Mouse (Mus musculus): ENCODE measurements at regions not wholly inside any gene's neighbourhood (a gene's known extent, or its start where the extent isn't known, plus 50 kb on each side); places are given as distances from the start of the nearest gene placed in this dataset.

DNA sequence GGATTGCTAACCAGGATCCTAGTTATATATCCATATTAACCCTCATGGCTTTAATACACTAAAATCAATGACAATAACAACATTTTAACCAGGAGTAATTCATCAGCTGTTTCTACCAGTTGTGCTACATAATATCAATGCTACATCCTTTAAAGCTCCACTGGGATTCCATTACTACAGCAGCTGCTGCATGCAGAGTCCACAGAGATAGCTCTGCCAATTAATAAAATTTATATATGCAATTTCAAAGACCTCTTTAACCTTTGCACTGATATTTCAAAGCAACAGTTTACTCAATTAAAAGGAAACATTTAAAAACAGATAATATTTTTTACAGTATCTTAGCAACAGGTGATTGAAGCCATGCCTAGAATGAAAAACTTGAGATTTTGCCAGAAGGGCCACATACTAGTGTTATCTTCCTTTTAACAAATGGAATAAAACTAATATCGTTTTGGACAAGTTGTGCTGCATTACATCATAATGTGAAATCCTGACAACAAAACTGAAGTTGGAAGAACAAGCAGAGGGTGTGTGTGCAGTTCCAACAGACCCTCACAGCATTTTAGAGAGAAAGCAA is 256.8 kb upstream of the Nt5c1b start:
- no peak for DNase-seq (ENCODE audit: low spot score)

DNA sequence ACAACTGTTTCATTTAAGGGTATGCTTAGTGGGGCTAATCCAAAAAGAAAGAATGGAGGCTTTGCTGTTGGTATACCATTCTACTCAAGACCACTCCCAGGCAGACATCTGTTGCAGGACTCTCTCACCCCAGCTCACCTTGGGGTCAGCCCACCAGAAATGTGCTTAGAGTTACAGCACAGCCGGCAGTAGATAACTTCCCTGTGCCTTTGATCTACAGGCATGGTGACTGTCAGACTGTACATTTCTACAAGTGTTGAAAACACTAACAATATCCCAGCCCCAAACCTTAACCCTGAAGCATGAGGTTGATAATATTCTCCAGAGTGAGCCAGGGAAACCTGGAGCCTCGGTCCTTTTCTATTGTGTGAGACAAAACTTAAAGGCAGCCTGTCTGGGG is 247.7 kb upstream of the Nt5c1b start:
- DNase-seq (ENCODE audit: low spot score) = no peak

DNA sequence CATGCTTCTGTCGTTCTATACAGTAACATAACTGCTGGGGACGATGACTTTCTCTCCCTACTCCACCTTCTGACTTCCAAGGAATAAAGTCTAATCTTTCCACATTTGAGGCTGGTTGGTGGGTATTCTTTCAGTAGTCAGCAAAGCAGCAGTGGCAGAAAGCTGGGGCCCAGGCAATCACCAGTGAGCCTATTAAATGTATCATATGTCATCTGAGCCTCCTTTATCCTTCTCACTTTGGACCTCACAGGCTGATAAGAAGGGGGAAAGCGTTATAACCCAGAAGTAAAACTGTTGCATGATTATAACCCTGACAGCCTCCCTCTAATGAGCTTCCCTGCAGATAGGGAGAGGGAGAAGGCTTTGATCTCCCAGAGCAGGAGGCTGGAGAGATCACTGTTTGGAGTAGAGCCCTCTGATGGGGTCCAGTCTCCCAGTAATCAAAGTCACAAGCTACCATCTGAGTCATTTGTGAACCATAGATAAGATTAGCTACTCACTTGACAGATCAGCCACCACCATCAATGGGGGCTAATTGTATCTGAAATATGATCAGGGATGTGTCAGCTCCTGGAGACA is 241.7 kb upstream of the Nt5c1b start:
- no peak for DNase-seq (ENCODE audit: low spot score)

DNA sequence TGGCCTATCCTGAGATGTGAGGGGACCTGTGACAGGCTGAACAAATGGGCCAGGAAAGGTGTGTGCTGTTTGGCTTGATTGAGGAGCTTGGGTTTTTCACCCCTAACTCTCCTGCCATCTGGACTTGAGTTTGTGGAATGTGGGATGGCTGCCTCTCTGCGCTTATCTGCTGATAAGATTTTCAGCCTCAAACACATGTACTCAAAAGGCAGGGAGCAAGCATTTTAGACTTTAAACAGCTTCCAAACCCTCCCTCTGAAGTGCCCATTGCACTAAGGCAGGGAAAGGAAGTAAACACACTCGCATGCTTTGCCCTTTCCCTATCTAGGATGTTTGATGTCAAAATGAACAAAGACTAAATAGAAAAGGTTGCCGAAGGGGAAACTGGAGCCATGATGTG is 235.6 kb upstream of the Nt5c1b start:
- no peak for DNase-seq (ENCODE audit: low spot score)

DNA sequence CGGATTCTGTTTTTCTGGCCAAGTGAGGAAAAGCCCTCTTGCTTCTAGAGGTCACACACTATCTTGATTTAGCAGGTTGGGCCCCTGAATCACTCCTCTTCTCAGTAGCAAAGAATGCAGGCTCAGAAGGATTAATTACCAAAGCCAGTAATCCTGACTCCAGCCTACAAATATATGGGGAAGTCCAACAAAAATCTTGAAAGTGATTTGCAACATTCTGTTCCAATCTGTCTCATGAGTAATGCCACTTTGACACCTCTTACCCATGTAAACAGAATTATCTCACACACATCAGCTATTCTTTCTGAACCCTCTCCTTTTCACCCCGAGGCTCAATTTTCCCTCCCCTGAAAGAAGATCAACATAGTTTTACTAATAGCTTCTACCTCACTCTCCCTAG is 233.9 kb upstream of the Nt5c1b start:
- peak; percentile 4 for DNase-seq (ENCODE audit: low spot score)

DNA sequence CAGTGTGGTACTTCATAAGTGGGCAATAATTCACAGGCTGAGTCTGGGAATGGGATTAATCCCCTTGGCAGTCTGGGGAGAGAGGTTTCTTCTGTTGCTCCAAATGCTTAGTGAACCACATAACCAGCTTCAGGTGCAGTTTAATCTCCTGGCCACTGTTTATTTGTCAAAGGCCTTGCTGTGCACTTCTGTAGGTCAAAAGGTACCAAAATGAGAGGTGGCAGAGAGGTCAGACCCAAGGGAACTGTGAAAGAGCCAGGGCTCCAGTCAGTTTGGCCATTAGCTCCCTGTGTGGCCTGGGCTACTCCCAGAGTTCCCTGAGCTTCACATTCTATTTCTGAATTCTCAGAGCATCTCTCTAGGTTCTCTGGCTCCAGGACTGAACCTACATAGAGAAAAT is 229.6 kb upstream of the Nt5c1b start:
- no peak for DNase-seq (ENCODE audit: low spot score)

DNA sequence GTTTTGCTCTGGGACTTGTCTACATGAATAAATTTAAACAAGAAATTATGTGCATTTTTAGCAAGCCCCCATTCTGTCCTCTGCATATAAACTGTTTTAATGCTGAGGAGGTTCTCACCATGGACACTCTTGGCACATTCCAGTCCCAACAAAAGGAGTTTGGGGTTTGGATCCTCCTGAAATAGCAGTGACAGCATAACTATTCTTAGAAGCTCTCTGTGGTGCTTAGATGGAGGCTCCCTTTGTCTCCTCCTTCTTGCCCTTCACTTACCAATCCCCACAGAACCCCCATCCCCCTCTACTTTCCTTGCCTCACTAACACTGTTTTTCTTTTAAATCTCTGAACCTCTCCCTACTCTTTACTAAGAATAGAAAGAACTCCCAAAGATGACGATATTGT is 208.9 kb upstream of the Nt5c1b start:
- DNase-seq (ENCODE audit: low spot score) = no peak

DNA sequence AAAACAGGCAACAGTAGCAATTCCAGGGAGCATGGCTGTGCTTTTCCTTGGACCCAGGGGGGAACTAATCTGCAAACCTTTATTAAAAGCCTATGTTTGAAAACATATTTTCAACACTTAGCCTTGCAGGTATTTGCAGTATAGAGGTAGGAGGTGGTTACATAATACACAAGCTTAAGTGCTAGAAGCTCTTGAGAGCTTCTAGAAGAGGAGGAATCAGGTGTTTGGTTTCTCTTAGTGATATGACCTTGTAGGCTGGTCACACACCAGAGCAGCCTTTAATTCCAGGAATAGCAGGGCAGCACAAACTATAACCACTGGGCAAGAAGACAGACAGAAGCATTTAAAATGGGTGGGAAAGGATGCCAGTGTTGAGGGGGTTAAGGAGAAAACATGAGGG is 201.7 kb upstream of the Nt5c1b start:
- DNase-seq (ENCODE audit: low spot score) = no peak

DNA sequence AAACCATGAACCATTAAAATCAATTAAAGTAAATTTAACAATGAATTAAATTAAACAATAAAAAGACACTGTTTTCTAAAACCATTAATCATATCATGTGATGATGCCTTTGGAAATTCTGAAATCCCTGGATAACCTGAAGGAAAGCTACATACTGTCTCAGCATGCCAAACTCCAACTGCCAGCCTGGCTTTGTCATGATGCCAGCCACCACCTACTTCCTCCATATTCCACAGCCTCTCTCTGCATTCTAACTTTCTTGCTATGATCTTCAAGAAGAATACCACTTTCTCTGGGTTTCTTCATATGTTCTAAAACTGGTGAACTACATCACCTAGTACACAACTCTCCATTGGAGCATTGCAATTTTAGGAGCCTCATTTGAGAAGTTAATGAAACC is 201.2 kb upstream of the Nt5c1b start:
- no peak for DNase-seq (ENCODE audit: low spot score)

DNA sequence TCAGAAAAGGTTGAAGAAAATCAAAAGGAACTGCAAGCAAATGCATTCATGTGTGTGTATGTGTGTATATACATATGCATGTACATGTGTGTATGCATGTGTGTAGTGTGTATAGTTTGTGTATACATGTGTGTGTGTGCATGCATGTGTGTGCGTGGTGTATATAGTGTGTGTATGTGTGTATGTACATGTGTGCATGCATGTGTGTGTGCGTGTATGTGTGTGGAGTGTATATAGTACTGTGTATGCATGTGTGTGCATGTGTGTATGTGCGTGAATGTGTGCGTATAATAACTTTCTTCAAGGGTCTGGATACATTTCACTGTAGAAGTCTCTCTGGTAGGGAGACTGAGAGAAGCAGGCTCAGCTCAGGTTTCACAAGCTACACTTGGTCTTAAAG is 191.1 kb upstream of the Nt5c1b start:
- no peak for DNase-seq (ENCODE audit: low spot score)

DNA sequence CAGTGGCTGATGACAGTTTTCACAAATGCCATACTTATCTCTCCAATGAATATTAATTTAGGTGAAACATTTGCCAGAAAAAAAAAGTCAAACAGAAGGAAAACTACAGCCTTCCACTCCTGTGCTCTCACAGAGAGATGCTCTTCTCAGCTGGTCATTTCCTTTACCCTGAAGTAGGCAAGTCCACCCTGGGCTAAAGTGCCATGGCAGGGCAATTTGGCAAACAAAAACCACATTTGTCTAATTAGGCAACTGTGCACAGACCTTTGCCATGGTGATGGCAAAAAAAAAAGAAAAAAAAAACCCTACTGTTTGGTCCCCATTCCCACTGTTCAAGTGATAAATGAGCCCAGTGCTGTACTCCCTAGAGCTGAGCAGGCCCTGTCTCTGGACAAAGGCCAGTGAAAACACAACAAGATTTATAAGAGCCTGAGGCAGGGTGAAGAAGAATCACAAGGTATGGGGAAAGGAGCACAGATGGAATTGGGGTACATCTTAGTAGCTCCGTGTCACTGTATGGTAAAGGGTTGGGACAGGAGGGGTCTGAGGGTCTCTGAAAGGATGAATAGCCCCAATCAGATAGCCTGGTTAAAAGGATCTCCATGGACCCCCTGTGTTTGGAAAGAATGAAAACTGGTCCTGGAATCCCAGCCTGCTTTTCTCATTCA is 190.5 kb upstream of the Nt5c1b start:
- no peak for DNase-seq (ENCODE audit: low spot score)

DNA sequence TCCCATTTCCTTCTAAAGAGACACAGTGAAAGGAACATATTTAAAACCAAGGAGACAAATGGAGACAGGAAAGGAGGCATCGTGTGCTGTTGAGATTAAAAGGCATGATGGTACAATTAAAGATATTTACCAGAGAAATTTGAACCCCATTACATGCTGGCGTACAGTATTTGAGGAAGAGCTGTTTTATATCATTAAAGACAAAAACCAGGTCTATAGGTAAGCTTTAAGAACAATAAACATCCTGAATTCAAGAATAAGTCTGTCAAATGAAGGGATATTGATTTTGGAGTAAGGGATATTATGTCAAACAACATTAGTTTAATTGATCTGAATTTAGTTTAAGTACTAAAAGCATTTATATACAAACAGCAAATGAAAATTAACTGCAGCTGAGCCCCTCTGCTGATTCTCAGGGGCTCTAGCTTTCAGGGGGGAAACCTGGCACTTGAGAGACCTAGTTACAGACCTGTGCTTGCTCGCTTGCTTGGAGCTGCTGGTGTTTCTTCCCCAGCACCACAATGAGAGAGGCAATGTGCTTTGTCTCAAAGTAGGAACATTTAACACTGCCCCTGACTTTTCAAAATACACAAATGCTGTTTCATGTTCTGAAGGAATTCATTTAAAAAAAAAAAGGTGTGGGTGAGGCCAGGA is 189.8 kb upstream of the Nt5c1b start:
- DNase-seq (ENCODE audit: low spot score) = no peak

DNA sequence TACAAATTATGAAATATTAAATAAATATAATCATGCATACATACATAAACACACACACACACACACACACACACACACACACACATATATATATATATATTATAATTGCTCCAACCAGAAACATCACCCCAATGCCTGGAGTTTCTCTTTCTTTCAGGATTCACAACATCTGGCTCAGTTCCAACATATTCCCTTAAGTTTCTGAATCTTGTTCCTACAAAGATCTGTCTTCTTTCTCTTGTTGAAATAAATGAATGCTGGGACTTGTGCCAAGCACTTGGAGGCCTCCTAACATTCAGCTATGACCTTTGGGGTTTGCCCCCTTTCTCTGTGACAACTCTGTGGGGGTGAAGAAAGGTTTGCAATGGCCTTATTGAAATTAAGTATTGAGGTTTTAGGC is 187.2 kb upstream of the Nt5c1b start:
- no peak for DNase-seq (ENCODE audit: low spot score)

DNA sequence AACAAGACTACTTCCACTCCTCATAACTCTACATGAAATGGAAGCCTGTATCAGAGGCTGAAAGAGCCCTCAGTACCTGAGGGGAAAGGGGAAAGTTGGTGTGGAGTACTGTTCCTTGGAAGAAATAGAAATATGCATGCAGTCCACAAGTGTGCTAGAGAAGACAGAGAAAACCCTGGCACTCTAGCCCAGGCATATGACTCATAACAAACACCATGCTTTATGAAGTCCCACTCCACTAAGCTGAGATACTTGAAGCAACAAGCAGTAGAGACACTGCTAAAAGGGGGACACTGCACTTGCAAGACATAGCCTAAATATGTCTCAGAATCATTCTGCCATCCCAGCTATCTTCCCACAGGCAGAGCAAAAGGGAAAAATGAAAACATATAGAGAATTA is 183.2 kb upstream of the Nt5c1b start:
- DNase-seq (ENCODE audit: low spot score) = no peak

DNA sequence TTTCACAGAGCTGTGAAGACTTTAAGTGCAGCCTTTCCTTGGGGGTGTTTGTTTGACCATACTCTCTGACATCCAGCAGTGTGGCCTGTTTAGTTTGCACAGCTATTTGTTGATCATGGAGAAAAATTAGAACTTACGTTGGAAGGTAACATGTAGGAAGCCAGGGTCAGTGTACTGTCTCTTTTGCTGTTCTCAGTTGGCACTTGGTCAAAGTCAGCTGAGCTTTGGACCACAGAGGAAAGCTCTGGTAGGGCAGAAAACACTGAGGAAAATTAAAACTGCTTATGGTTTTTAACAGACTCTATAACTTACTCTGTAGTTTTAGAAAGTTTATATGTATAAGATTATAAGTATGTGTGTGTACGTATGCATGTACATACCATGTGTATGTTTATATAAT is 180.0 kb upstream of the Nt5c1b start:
- no peak for DNase-seq (ENCODE audit: low spot score)

DNA sequence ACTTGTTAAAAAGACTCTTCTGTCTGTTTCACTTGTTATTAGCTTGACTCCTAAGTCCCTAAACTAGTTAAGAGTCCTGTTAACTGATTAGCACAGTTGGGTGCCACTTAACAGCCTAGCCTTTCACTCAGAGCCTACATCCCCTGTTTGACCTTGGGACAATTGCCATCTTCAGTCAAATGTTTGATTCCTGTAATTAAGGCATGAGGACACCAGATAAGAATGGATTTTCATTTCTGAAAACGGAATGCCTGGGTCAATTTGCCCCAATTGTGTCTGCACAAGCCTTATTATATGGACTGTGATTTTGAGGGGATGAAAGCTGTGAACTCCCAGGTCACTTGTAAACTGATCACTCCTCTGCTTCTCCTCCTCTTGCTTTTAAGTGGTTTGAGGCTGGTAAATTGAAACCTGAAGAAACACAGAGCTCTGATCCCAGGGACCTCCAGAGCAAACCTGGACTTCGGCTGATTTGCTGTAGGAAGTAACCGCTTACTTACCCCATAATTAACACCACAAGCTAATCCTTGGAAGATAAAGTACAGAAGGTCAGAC is 171.8 kb upstream of the Nt5c1b start:
- DNase-seq (ENCODE audit: low spot score) = no peak

DNA sequence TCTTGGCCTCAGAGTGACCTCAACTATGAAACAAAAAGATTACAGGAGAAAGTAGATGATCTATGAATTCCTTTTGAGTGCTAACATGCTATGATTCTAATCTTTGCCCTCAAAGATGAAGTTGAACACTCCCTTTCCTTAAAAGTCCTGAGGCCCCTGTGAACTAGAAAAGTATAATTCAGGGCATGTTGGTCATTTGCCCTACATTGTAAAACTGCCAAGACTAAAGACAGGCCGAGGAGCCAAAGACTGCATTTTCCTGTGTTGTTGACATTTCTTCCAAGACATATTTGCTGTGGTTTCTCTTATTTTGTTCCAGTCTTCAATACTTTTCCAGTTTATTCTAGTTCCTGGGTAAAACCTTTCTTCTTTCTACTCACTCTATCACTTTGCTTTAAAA is 159.9 kb upstream of the Nt5c1b start:
- no peak for DNase-seq (ENCODE audit: low spot score)

DNA sequence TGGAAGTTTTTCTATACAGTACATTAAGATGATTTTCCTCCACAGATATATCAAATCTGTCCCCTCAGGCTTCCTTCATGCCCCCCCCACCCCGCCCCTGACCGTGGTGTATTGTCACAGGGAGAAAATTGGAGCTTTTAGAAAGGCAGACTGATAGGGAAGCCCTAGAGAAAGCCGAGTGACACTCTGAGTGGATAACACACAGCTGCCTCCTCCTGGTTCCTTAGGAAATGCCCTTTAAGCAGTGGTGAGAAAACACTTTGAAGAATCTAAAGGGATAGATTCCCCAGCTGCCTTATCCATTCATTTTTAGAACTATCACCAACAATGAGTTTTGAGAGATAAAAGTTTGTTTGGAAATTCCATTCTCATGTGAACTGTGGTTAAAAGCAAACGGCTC is 147.0 kb upstream of the Nt5c1b start:
- no peak for DNase-seq (ENCODE audit: low spot score)

DNA sequence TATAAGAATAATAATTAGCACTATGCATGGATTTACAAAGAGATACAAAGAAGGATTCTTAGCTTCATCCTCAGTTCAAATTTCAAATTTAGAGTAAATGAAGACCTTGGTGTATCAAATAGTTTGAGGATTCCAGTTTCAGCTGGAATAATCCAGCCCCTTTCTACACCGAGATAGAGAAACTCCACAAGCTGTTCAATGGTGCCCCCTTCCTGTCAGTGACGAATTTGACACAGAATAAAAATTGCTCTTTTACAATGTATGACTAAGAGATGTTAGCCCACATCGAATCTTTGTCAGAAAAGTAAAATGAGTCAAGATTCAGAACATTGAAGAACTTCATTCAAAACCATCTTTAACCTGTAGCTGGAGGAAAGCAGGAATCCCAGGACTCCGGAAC is 145.9 kb upstream of the Nt5c1b start:
- DNase-seq (ENCODE audit: low spot score) = peak; percentile 29

DNA sequence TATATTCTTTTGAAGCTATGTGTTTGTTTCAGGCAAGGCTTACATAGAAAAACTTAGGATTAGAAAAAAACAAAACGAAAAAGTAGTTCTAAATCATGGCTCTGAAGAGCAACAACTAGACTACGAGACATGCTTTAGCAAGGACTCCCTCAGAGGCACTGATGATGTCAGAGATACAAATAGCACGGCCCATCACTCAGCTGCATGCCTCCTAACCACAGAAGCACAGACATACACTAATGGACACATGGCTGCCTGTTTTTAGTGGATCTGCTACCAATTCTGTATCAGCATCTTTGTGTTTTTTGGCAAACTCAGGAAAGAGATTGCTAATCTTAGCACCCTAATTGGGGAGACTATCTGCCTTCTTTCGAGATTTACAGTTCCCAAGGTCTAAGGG is 138.6 kb upstream of the Nt5c1b start:
- no peak for DNase-seq (ENCODE audit: low spot score)

DNA sequence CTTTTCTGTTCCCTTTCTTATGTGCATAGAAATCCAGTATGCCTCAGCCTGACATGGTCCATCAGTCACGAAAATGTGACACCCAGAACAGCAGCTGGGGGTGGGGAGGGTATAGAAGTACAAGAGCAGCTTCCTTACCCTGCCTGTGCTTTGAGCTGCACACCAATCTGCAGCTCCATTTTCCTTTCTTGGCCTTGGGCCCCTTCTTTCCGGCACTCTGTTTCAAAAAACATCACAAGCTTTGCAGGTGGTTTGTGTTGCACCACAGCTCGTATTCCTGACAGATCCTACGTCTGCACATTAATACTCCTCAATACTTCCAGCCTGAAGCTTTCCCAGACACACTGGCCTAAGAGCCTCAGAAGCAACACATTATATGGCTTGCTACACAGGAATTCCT is 138.1 kb upstream of the Nt5c1b start:
- DNase-seq (ENCODE audit: low spot score) = peak; percentile 57

DNA sequence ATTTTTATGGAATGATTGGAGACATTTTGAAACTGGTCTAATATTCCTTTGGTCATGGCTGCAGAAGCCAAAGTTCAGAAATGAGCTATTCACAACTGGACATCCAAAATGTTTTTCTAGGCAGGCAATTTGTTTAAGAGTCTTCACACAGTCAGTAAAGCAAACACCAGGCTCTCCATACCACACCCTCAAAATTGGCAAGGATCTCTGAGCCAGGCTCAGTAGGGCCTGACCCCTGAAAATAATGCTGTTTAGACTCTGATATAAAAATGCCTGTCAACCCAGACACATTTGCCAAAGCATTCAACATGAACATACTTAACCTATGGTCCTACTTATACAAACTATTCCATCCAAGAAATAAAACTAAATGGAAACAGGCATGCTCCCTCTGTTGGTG is 121.7 kb upstream of the Nt5c1b start:
- no peak for DNase-seq (ENCODE audit: low spot score)

DNA sequence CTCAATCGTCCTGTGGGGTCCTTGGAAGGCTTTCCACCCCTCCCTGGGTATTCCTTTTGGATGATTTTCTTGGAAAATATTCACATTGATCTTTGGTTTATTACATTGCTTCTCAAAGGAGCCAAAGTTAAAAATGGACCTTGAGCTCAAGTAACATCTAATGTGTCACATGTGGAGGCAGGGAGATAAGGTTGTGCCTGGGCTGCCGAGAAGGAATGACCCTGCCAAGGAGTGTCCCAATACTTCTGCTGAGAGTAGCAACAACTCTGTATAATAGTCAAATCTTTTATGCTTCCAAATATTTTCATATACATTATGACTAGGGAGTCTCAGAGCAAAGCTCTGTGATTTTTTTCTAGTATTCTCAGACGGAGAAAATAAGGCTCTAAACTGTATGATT is 113.4 kb upstream of the Nt5c1b start:
- no peak for DNase-seq (ENCODE audit: low spot score)

Data from urinary bladder, postnatal 14 days (tissue).